Mouse (Mus musculus) hindbrain, embryonic 12.5 days (tissue): ENCODE results near the gene Ccdc146. TPM values are rescaled to one million over a fixed set of nuclear protein-coding genes. Genes with fewer than 3 reads are reported as not detected.
A peak's percentile ranks its signal among the peaks of the same experiment; 100 is the strongest.

ENCODE experiments used
- ATAC-seq: fragments of 200-750 bp; cut with Nextera tagmentation; 2 replicates; pipeline ENCODE4 v1.8.0; 2017; ENCODE audit warnings: moderate TSS enrichment; ENCODE audit not compliant: low FRiP score
- H3K27ac ChIP-seq: fragments of 300-500 bp; sonication (generic); 2 replicates; pipeline ENCODE4 v1.5.1; 2016; ENCODE audit warnings: mild to moderate bottlenecking
- H3K27me3 ChIP-seq: fragments of 300-500 bp; sonication (generic); 2 replicates; pipeline ENCODE4 v1.6.1; 2016; ENCODE audit warnings: mild to moderate bottlenecking
- H3K36me3 ChIP-seq: fragments of 300-500 bp; sonication (generic); 2 replicates; pipeline ENCODE4 v1.6.1; 2016; ENCODE audit warnings: mild to moderate bottlenecking
- H3K4me1 ChIP-seq: fragments of 300-500 bp; sonication (generic); 2 replicates; pipeline ENCODE4 v1.6.1; 2016
- H3K4me2 ChIP-seq: fragments of 300-500 bp; sonication (generic); replicated peaks from 2 replicates; pipeline ENCODE4 v1.6.1; 2016; ENCODE audit warnings: mild to moderate bottlenecking
- H3K4me3 ChIP-seq: fragments of 300-500 bp; sonication (generic); 2 replicates; pipeline ENCODE4 v1.5.1; 2016; ENCODE audit warnings: mild to moderate bottlenecking
- H3K9ac ChIP-seq: fragments of 300-500 bp; sonication (generic); 2 replicates; pipeline ENCODE4 v1.6.1; 2016; ENCODE audit warnings: mild to moderate bottlenecking, moderate library complexity
- H3K9me3 ChIP-seq: fragments of 300-500 bp; sonication (generic); replicated peaks from 2 replicates; pipeline ENCODE4 v1.6.1; 2016; ENCODE audit warnings: mild to moderate bottlenecking
- WGBS: fragments of 180-500 bp; shearing (Covaris S2); methylation state at CpG from one replicate; pipeline ENCODE4 v1.1.7; 2016; 5-methylcytosine and 5-hydroxymethylcytosine counted together
- polyA plus RNA-seq: library from polyadenylated mRNA; unstranded; fragments of >200 nt; fragmentation: Nextera tagmentation; extraction: Ambion mirVana; gene quantifications from 2 replicates; pipeline ENCODE4 v1.2.1, GENCODE M21; 2016

Gene Ccdc146
- polyA plus RNA-seq, 1 experiment from 2014 or later, result 1.7 TPM

DNA sequence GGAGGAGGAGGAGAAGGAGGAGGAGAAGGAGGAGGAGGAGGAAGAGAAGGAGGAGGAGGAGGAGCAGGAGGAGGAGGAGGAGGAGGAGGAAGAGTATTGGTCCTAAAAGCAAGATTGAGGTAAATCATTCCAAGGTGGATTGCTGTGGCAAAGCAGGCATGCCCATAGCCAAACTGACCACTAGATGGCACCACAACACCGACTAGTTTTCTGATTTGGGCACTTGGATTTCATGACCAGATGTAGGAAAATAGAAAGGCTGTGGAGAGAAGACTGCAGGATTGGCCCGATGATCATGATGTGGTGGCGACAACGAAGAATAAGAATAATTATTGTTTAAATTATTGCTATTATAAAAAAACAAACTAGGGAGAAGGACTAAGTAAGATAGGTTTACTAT, 159.4 kb downstream of the Ccdc146 start:
- Histone ChIP-seq H3K27ac (no peak overlapping the region), H3K36me3 (no peaks in the 10 kb centered on the region), H3K9ac (no peak overlapping the region), H3K4me3 (no peak overlapping the region), H3K27me3 (no peaks in the 10 kb centered on the region), H3K9me3 (no peaks in the 10 kb centered on the region), H3K4me2 (no peak overlapping the region), H3K4me1 (peaks cover 19% of the 10 kb centered on the region)
- 24% methylated on average over 4 of the region's 4 CpGs for WGBS
- ATAC-seq, result peak; percentile 61

DNA sequence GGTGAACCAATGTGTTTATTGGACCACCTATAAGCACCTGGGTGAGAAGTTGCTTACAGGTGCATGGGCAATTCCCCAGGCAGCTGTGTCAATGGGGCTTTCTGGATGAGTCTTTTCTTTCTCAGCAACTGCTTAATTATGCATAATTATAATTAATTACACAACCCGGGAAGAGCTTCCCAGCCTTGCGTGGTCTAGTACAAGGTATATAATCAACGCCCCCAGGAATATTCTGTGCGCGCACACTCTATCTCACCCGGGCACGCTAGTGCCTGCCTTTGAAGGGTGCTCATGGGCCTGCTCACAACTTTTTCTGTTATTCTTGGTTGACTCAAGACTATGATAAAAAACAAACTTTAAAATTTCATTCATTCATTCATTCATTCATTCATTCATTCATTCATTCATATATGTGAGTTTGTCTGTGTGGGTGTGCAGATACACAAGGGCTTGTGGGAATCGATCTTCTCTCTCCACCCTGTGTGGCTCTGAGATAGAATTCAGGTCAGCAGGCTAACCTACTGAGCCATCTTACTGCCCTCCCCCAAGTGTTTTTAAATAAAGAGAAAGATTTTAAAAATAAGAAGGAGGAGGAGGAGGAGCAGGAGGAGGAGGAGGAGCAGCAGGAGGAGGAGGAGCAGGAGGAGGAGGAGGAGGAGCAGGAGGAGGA, 160.0 kb downstream of the Ccdc146 start:
- peaks cover 19% of the 10 kb centered on the region for H3K4me1 ChIP-seq
- H3K27ac ChIP-seq, result peak overlapping the region; percentile 79
- no peaks in the 10 kb centered on the region for H3K27me3 ChIP-seq
- no peak overlapping the region for H3K9ac ChIP-seq
- no peaks in the 10 kb centered on the region for H3K36me3 ChIP-seq
- H3K4me2 ChIP-seq, result no peak overlapping the region
- WGBS, result 78% methylated on average over 8 of the region's 8 CpGs
- H3K9me3 ChIP-seq, result no peaks in the 10 kb centered on the region
- peak; percentile 70 for ATAC-seq
- no peak overlapping the region for H3K4me3 ChIP-seq

DNA sequence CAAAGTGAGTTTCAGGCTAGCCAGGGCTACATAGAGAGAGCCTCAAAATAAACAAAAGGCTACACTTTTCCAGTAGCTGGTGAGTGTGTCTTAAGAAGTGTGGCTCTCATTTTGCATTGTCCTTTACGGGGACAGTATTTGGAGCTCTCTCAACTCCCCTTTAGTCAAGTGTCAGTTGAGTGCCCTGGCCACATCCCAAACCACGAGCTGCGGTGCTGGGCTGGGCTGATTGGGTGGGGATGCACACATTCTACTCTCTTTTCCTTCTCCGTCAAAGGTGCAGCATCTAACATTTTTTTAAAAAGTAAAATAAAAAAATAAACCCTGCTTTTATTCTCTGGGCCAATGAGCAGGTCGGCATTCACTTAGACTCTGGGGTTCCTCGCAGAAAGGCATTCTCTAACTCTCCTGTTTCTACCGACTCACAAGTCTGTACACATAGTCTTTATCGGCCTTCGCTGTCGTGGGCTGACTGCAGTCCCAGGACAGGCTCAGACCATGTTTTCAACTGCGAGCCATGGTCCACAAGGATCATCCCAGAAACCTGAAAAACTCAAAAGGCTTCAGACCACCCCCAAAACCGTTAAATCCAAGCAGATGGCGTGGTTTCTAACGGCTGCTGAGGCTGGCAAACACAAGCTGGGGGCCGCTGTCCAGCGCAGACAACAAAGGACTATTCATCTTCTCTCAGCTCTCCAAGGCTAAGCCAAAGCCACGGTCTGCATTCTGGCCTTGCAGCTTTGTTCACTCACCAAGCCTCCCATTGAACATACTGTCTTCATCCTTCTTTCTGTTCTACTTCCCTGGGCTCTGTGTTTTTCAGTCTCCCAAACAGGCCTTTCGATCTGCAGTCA, 161.0 kb downstream of the Ccdc146 start:
- no peaks in the 10 kb centered on the region for H3K9me3 ChIP-seq
- no peak overlapping the region for H3K4me3 ChIP-seq
- H3K4me1 ChIP-seq, result peaks cover 19% of the 10 kb centered on the region
- no peaks in the 10 kb centered on the region for H3K27me3 ChIP-seq
- H3K27ac ChIP-seq, result peak overlapping the region; percentile 79
- no peak overlapping the region for H3K4me2 ChIP-seq
- H3K36me3 ChIP-seq, result no peaks in the 10 kb centered on the region
- H3K9ac ChIP-seq, result no peak overlapping the region
- WGBS, result 32% methylated on average over 18 of the region's 18 CpGs
- peak; percentile 86 for ATAC-seq

DNA sequence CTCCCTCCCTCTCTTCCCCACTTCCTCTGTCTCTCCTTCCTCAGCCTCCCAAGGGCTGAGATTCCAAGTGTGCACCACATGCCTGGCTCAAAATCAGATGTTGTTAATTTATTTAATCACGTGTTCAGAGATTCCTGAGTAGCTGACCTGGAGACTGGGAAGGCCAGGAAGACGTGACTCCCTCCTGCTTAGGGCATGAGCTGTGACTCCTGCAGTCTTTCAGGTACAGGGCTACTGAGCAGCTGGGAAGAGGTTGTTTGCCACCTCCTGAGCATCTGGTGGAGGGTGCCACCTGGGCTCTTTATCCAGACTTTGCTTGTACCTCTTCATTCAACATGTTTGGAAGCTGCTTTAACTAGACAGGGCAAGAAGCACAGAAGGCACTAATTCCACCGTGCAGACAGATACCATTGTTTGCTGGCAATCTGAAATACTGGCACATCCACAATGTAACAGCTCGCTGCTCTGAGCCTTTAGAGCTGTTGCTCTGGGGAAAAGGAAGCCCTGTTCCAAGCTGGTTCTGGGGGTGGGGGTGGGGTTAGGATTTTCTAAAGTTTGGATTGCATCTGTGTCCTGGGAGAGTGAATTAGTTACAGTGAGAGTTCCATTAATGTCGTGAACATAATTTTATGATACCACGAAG, 163.2 kb downstream of the Ccdc146 start:
- peaks cover 19% of the 10 kb centered on the region for H3K4me1 ChIP-seq
- H3K27ac ChIP-seq, result no peak overlapping the region
- no peak overlapping the region for H3K9ac ChIP-seq
- H3K9me3 ChIP-seq, result no peaks in the 10 kb centered on the region
- H3K4me2 ChIP-seq, result no peak overlapping the region
- H3K27me3 ChIP-seq, result no peaks in the 10 kb centered on the region
- no peak overlapping the region for H3K4me3 ChIP-seq
- WGBS, result 47% methylated on average over 6 of the region's 6 CpGs
- no peaks in the 10 kb centered on the region for H3K36me3 ChIP-seq
- no peak for ATAC-seq

DNA sequence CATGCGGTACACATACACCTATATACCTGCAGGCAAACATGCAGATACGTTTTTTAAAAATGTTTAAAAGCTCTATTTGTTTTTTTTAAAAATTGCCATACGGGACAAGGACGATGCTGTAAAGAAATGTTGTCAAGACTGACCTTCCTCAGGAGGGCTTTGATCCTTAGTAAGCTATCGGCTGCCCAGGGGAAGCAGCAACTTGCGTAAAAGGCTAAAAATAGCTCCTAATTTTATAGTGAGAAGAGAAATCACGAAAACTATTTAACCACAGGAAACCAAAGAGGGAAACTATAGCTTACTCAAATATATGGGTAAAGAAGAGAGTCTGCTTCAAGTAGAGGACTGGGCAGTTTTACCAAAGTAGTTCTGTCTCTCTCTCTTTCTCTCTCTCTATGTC, 163.7 kb downstream of the Ccdc146 start:
- 75% methylated on average over 7 of the region's 7 CpGs for WGBS

DNA sequence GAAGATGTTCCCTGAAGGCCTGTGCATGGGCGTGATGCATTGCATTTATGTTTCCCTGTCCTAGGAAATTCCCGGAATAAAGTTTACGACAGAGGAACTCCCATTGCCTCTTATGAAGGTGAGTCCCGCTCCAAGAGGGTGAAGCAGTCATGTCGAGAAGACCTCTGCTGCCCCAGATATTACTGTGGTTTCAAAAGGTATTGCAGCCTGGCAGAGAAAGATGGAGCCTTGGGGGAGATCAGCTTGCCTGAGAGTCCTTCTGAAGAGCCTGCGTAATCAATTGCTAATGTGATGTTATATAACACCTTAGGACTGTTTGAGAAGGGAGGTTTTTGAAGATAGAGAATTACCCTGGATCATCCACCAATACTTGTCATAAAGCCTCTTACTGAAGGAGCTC, 166.7 kb downstream of the Ccdc146 start:
- no peaks in the 10 kb centered on the region for H3K27me3 ChIP-seq
- H3K4me2 ChIP-seq, result no peak overlapping the region
- no peak overlapping the region for H3K4me3 ChIP-seq
- peaks cover 9% of the 10 kb centered on the region for H3K4me1 ChIP-seq
- H3K9me3 ChIP-seq, result no peaks in the 10 kb centered on the region
- no peak overlapping the region for H3K9ac ChIP-seq
- 73% methylated on average over 6 of the region's 6 CpGs for WGBS
- H3K27ac ChIP-seq, result no peak overlapping the region
- ATAC-seq, result no peak
- no peaks in the 10 kb centered on the region for H3K36me3 ChIP-seq

More for the DNA sequence above, 163.7 kb downstream of the Ccdc146 start:
- no peak overlapping the region for H3K4me3 ChIP-seq
- H3K9ac ChIP-seq, result no peak overlapping the region
- no peaks in the 10 kb centered on the region for H3K27me3 ChIP-seq
- H3K27ac ChIP-seq, result no peak overlapping the region
- no peak overlapping the region for H3K4me2 ChIP-seq
- H3K36me3 ChIP-seq, result no peaks in the 10 kb centered on the region
- H3K9me3 ChIP-seq, result no peaks in the 10 kb centered on the region
- H3K4me1 ChIP-seq, result peaks cover 19% of the 10 kb centered on the region
- ATAC-seq, result no peak

DNA sequence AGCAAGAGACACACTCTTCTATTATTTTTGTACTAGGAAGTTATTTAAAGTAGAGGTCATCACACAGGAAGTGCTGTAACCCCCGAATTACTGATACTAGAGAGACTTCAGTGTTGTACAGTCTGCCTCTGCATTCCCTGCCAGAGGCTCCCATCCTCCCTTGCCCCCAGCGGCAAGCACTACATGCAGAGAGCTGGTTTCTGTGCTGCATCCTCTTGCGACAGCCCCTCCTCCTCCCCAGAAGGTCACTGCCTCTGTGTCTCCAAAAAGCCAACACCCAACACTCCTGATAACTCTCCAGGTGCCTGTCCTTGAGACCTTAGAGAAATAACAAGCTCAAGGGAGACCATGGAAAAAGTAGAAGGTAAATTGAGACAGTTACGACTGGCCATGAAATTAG, 167.4 kb downstream of the Ccdc146 start:
- no peak overlapping the region for H3K4me2 ChIP-seq
- ATAC-seq, result no peak
- 67% methylated on average over 4 of the region's 4 CpGs for WGBS
- peaks cover 9% of the 10 kb centered on the region for H3K4me1 ChIP-seq
- no peaks in the 10 kb centered on the region for H3K36me3 ChIP-seq
- no peaks in the 10 kb centered on the region for H3K27me3 ChIP-seq
- no peak overlapping the region for H3K9ac ChIP-seq
- H3K4me3 ChIP-seq, result no peak overlapping the region
- H3K27ac ChIP-seq, result no peak overlapping the region
- no peaks in the 10 kb centered on the region for H3K9me3 ChIP-seq

DNA sequence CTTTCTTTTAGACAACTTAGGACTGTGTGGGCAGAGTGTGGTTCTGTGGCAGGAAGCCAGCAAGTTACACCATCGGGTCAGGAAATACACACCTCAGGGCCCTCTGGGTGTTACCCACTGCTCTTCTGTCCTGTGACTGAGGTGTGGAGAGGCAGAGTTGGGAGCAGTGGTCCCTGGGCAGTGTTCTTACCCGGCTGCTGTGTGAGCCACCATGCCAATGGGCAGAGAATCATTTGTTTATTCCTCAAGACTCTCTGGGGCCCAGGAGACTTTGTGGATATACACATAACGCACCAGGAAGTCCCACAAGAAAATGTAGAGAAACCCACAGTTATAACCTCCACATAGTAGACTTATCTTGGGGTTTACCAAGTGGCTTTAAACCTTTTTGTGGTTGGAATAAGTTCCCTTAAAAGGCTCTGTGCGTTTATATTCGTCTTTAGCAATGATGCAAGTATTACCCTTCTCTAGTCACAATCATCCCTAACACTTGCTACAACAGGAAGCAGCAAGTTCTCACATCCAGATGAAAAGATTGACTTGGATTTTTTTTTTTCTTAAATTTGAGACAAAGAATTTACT, 168.8 kb downstream of the Ccdc146 start:
- Histone ChIP-seq H3K36me3 (no peaks in the 10 kb centered on the region), H3K27ac (no peak overlapping the region), H3K4me2 (no peak overlapping the region), H3K27me3 (no peaks in the 10 kb centered on the region), H3K9me3 (no peaks in the 10 kb centered on the region), H3K4me3 (no peak overlapping the region), H3K9ac (no peak overlapping the region), H3K4me1 (no peaks in the 10 kb centered on the region)
- ATAC-seq, result no peak
- 86% methylated on average over 5 of the region's 5 CpGs for WGBS

DNA sequence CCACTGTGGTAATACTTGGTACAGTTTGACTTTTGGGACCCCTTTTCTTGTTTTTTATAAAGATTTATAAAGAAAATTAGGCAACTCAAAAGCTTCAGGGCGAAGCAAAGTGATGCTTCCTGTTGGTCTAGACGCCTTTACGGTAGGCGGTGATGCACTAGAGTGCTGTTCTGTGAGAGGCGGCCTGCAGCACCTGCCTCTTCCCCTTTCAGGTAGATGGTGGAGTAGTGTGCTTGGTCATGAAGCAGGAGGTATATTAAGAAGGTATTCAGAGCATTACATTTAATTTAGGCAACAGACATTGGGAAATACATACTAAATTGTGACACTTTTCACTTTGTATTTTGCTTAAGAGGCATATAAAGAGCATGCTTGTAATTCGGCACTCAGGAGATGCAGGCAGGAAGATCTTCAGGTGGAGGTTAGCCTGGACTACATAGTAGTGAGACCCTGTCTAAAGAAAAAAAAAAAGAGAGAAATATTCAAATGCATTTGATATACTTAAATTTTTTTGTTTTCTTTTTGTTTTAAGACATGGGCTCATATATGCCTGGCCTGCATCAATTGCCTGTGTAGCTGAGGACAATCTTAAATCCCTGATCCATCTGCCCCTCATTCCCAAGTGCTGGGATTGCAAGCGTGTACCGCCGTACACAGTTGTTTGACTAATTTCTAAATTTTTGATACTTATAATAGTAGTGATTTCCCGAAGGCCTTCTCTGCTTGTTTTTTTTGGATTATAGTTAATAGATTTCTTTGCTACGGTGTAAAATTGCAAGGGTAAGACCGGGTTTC, 169.5 kb downstream of the Ccdc146 start:
- no peak overlapping the region for H3K4me3 ChIP-seq
- no peaks in the 10 kb centered on the region for H3K36me3 ChIP-seq
- no peak for ATAC-seq
- no peaks in the 10 kb centered on the region for H3K27me3 ChIP-seq
- no peaks in the 10 kb centered on the region for H3K9me3 ChIP-seq
- H3K9ac ChIP-seq, result no peak overlapping the region
- no peak overlapping the region for H3K27ac ChIP-seq
- H3K4me2 ChIP-seq, result no peak overlapping the region
- H3K4me1 ChIP-seq, result no peaks in the 10 kb centered on the region
- WGBS, result 91% methylated on average over 12 of the region's 12 CpGs

DNA sequence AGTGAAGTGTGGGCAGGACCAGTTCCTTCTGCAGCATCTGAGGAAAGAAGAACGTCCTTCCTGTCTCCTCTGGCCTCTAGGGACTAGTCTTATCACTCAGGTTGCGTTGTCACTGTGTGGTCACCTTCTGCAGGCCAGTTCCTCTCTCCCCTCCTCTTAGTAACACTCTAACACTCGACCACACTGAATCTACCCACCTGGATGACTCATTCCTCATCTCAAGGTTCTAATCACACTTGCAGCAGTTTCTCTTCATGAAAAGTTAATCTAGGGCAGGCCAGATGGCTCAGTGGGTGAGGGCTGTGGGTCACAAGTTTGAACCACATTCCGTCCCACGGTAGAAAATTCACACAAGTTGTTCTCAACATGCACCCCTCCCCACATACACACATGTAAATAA, 175.6 kb downstream of the Ccdc146 start:
- H3K27me3 ChIP-seq, result no peaks in the 10 kb centered on the region
- no peaks in the 10 kb centered on the region for H3K9me3 ChIP-seq
- WGBS, result 74% methylated on average over 5 of the region's 5 CpGs
- no peaks in the 10 kb centered on the region for H3K4me1 ChIP-seq
- no peak for ATAC-seq
- no peak overlapping the region for H3K27ac ChIP-seq
- H3K4me3 ChIP-seq, result no peak overlapping the region
- no peak overlapping the region for H3K4me2 ChIP-seq
- no peaks in the 10 kb centered on the region for H3K36me3 ChIP-seq
- H3K9ac ChIP-seq, result no peak overlapping the region

DNA sequence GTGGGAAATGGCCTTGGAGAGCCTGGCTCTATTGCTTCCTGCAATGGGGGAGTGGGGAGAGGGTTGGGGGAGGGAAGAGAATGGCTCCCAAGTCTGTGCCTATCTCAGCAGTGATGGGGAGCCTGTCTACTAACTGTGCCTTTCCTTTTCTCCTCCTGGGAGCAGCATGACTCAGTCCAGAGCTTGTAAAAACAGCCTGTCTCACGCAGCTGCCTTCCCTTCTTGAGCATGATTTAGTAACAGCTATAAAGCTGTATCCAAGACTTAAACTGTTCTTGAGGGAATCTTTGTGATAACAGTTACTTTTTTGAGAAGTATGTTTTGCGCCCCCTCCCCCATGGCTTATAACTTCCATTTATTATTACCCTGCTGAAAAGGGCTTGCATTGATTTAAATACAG, 176.6 kb downstream of the Ccdc146 start:
- 80% methylated on average over 2 of the region's 2 CpGs for WGBS
- Histone ChIP-seq H3K27ac (no peak overlapping the region), H3K27me3 (no peaks in the 10 kb centered on the region), H3K9ac (no peak overlapping the region), H3K4me3 (no peak overlapping the region), H3K4me1 (no peaks in the 10 kb centered on the region), H3K4me2 (no peak overlapping the region), H3K9me3 (no peaks in the 10 kb centered on the region), H3K36me3 (no peaks in the 10 kb centered on the region)
- no peak for ATAC-seq

DNA sequence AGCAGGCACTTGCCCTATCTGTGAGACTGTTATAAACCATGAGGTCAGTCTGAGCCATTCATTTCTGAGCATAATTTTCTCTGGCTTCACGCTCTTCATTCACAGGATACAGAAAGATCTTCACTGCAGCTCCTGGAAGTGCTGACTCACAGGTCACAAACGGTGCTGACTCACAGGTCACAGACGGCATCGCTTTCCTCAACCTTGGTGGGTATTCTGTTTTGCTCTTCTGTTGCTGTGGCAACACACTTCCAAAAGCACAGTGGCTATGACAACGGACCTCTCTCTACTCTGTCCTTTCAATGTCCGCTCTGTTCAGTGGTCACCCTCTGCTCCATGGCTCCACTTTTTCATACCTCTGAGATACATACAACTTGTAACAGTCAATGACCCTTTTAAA, 177.7 kb downstream of the Ccdc146 start:
- H3K27ac ChIP-seq, result no peak overlapping the region
- ATAC-seq, result no peak
- WGBS, result 76% methylated on average over 6 of the region's 6 CpGs

More for the DNA sequence above, 177.7 kb downstream of the Ccdc146 start:
- Histone ChIP-seq H3K4me3 (no peak overlapping the region), H3K4me1 (no peaks in the 10 kb centered on the region), H3K9me3 (no peaks in the 10 kb centered on the region), H3K4me2 (no peak overlapping the region), H3K36me3 (no peaks in the 10 kb centered on the region), H3K9ac (no peak overlapping the region), H3K27me3 (no peaks in the 10 kb centered on the region)
